In genomic region chr1:157756977-157757376, GRCm38 (mm10) we compare ENCODE assay signal across 17 mouse cellular contexts.
"Had no signal": no experiment of that assay in that cellular context is flagged by ENCODE, and none has a peak within 500 bp of the region (broad histone marks: within the 10 kb centered on the region; RNA-seq: fewer than 3 reads in every experiment).

No protein-coding gene starts in this region.

- H3K4me3 ChIP-seq: kidney, embryonic 15.5 days; limb, embryonic 12.5 days; liver, embryonic 13.5 days; lung, embryonic 15.5 days; megakaryocyte, embryonic 14.5 days; midbrain, embryonic 15.5 days; neural tube, embryonic 12.5 days had no signal

- H3K4me2 ChIP-seq: kidney, embryonic 15.5 days; limb, embryonic 12.5 days; liver, embryonic 13.5 days; lung, embryonic 15.5 days; midbrain, embryonic 11.5 days; midbrain, embryonic 15.5 days; neural tube, embryonic 12.5 days had no signal

- DNase-seq: kidney, adult 18-20 months; kidney, postnatal 25 days; layer of hippocampus, postnatal 36 days; liver; liver, embryonic 13.5 days; liver, postnatal 0 days; lung, postnatal 14 days; thymus, adult 18-20 months; thymus, postnatal 25 days had no signal

- H3K4me1 ChIP-seq: kidney, embryonic 15.5 days; limb, embryonic 12.5 days; liver, embryonic 13.5 days; megakaryocyte, embryonic 14.5 days; midbrain, embryonic 15.5 days; neural tube, embryonic 12.5 days had no signal

- ATAC-seq: liver, postnatal 0 days; midbrain, embryonic 15.5 days had no signal

- H3K27ac ChIP-seq: kidney, embryonic 15.5 days; limb, embryonic 12.5 days; liver, embryonic 13.5 days; lung, embryonic 15.5 days; macrophage; midbrain, embryonic 15.5 days; neural tube, embryonic 12.5 days had no signal

- H3K27me3 ChIP-seq: kidney, embryonic 15.5 days; limb, embryonic 12.5 days; liver, embryonic 13.5 days; lung, embryonic 15.5 days; megakaryocyte, embryonic 14.5 days; midbrain, embryonic 15.5 days; neural tube, embryonic 12.5 days had no signal

- H3K9ac ChIP-seq: kidney, embryonic 15.5 days; limb, embryonic 12.5 days; liver, embryonic 13.5 days; liver, postnatal 0 days; lung, embryonic 15.5 days; midbrain, embryonic 15.5 days; neural tube, embryonic 12.5 days had no signal

- H3K36me3 ChIP-seq: kidney, embryonic 15.5 days; limb, embryonic 12.5 days; liver, embryonic 13.5 days; lung, embryonic 15.5 days; midbrain, embryonic 15.5 days; neural tube, embryonic 12.5 days had no signal

- H3K9me3 ChIP-seq: kidney, embryonic 15.5 days; limb, embryonic 12.5 days; liver, embryonic 13.5 days; lung, embryonic 15.5 days; midbrain, embryonic 15.5 days; neural tube, embryonic 12.5 days had no signal
